Mouse (Mus musculus) myocyte (in vitro differentiated cells): ENCODE measurements around the gene Rimbp3. TPM values are rescaled to one million over a fixed set of nuclear protein-coding genes. Genes with fewer than 3 reads are reported as not detected.

Experiments used
- H3K27me3 ChIP-seq: one replicate; pipeline ENCODE4 v1.6.1; 2011; ENCODE audit not compliant: control insufficient read depth, insufficient read depth, insufficient read length
- H3K36me3 ChIP-seq: one replicate; pipeline ENCODE4 v1.6.1; 2011; ENCODE audit not compliant: control insufficient read depth, insufficient read depth
- H3K4me2 ChIP-seq: one replicate; pipeline ENCODE4 v1.6.1; 2011; ENCODE audit warnings: low read depth, control low read depth
- H3K4me3 ChIP-seq: one replicate; pipeline ENCODE4 v1.5.1; 2011; ENCODE audit warnings: mild to moderate bottlenecking, control low read depth, moderate library complexity
- H3K79me2 ChIP-seq: one replicate; pipeline ENCODE4 v1.6.1; 2011; ENCODE audit not compliant: control insufficient read depth, insufficient read depth
- H3ac ChIP-seq: one replicate; pipeline ENCODE4 v1.6.1; 2011; ENCODE audit not compliant: control insufficient read depth, insufficient read length
- CEBPB ChIP-seq: IDR thresholded peaks from 2 replicates; pipeline ENCODE4 v1.6.1; 2011; ENCODE audit warnings: mild to moderate bottlenecking, moderate library complexity; ENCODE audit not compliant: poor library complexity, insufficient read depth, severe bottlenecking
- E2F4 ChIP-seq: IDR thresholded peaks from one replicate; pipeline ENCODE4 v1.6.1; 2011; ENCODE audit warnings: mild to moderate bottlenecking, control low read depth, moderate library complexity; ENCODE audit not compliant: insufficient read depth
- MAX ChIP-seq: IDR thresholded peaks from one replicate; pipeline ENCODE4 v1.6.1; 2011; ENCODE audit warnings: low read depth, mild to moderate bottlenecking, control low read depth
- MYOD1 ChIP-seq, 3 experiments: IDR thresholded peaks; one replicate each; pipeline ENCODE4 v1.6.1; 2011; ENCODE audit warnings: control low read depth in 2 of 3, low read depth in 2 of 3, mild to moderate bottlenecking in 2 of 3, moderate library complexity in 1 of 3; ENCODE audit not compliant: insufficient read length in 2 of 3, control insufficient read depth in 1 of 3
- MYOG ChIP-seq, 3 experiments: IDR thresholded peaks; one replicate each; pipeline ENCODE4 v1.6.1; 2011; ENCODE audit warnings: control low read depth in 2 of 3, low read depth in 2 of 3, mild to moderate bottlenecking in 2 of 3; ENCODE audit not compliant: insufficient read length in 2 of 3, control insufficient read depth in 1 of 3, insufficient read depth in 1 of 3
- POLR2A ChIP-seq: IDR thresholded peaks from one replicate; pipeline ENCODE4 v1.6.1; 2011; ENCODE audit warnings: low read depth, mild to moderate bottlenecking, control low read depth, moderate library complexity; ENCODE audit not compliant: insufficient read length
- POLR2AphosphoS2 ChIP-seq: IDR thresholded peaks from one replicate; pipeline ENCODE4 v1.6.1; 2011; ENCODE audit warnings: low read depth, control low read depth; ENCODE audit not compliant: insufficient read length
- REST ChIP-seq: IDR thresholded peaks from one replicate; pipeline ENCODE4 v1.6.1; 2011; ENCODE audit warnings: mild to moderate bottlenecking, control low read depth, moderate library complexity; ENCODE audit not compliant: insufficient read depth, insufficient read length
- SRF ChIP-seq: IDR thresholded peaks from one replicate; pipeline ENCODE4 v1.6.1; 2011; ENCODE audit warnings: low read depth; ENCODE audit not compliant: control insufficient read depth, insufficient read length
- TCF12 ChIP-seq: IDR thresholded peaks from one replicate; pipeline ENCODE4 v1.6.1; 2011; ENCODE audit warnings: mild to moderate bottlenecking, control low read depth; ENCODE audit not compliant: poor library complexity, insufficient read depth, severe bottlenecking
- TCF3 ChIP-seq: IDR thresholded peaks from one replicate; pipeline ENCODE4 v1.6.1; 2011; ENCODE audit warnings: low read depth, control low read depth; ENCODE audit not compliant: insufficient read length
- USF1 ChIP-seq: IDR thresholded peaks from one replicate; pipeline ENCODE4 v1.6.1; 2011; ENCODE audit warnings: low read depth, mild to moderate bottlenecking, control low read depth, moderate library complexity
- polyA plus RNA-seq: library from polyadenylated mRNA; unstranded; fragments of >200 nt; fragmentation: generic; extraction: Trizol; gene quantifications from one replicate; pipeline ENCODE4 v1.2.1, GENCODE M21; 2012; ENCODE audit warnings: missing spikeins

Rimbp3 gene
- polyA plus RNA-seq, 1 experiment: 0.07 TPM

GRCm38 (mm10) chr16:17232794-17233701, 24.6 kb downstream of the Rimbp3 start, which contains the start of gene Hic2:
Gene Hic2 (plus strand): TSS chr16:17233572.
- H3K36me3 ChIP-seq: no peaks in the 10 kb centered on the region
- peaks cover 11% of the 10 kb centered on the region for H3K79me2 ChIP-seq
- H3K4me2 ChIP-seq: peak within 1 kb of the TSS; percentile 96
- H3ac ChIP-seq: peak within 1 kb of the TSS; percentile 26
- peak within 1 kb of the TSS; percentile 47 for H3K4me3 ChIP-seq
- peak; percentile 86 for TF ChIP-seq POLR2A
- TF ChIP-seq POLR2AphosphoS2: peak; percentile 40
- TF ChIP-seq MYOG (IDR thresholded peaks at IDR 0.05; ENCODE audit: control insufficient read depth in 1 of 3, insufficient read depth in 1 of 3, insufficient read length in 2 of 3, low read depth in 2 of 3): peak in 1 of 3 experiments; percentile 10
- TF ChIP-seq MYOD1 (IDR thresholded peaks at IDR 0.05; ENCODE audit: control insufficient read depth in 1 of 3, insufficient read length in 2 of 3, low read depth in 2 of 3): no peak
- no peaks in the 10 kb centered on the region for H3K27me3 ChIP-seq

DNA sequence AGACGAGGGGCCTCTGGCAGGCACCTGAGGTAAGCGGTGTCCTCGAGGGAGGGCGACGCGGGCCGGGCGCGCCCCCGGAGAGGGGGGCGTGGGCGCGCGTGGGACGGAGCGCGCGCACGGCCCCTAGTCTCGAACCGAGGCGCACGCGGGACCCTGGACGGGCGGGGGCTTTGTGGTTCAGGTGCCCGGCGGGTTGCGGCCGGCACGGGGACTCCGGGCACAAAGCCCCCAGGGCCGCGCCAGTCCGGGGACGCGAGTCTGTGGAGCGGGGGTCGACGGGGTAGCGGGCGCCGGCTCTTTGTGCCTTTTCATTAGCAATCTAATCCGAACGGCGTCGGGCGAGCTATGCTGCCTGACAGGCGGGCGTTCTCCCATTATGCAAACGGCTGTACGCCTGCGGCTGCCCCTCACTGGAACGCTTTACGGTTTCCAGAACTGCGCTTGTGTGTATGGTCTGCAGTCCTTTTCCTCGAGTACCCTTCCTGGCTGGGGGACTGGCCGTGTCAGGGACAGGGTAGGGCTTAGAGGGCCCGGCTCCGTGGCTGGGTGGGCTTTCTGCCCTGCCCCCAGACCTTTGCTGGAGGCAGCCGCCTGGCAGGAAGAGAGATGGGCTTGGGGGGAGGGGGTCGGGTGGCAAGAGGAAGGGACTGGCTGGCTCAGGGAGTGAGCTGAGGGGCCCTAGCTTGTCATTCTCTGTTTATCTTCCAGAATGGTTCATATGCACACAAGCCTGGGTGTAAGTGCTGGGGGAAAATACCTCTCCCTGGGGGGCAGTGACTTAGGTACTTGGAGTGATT, 25.5 kb downstream of the Rimbp3 start:
- Histone ChIP-seq H3K4me2 (peak overlapping the region; percentile 96), H3K36me3 (no peaks in the 10 kb centered on the region), H3K4me3 (peak overlapping the region; percentile 47), H3K27me3 (no peaks in the 10 kb centered on the region), H3ac (peak overlapping the region; percentile 26), H3K79me2 (peaks cover 14% of the 10 kb centered on the region)
- TF ChIP-seq MYOG (IDR thresholded peaks at IDR 0.05; ENCODE audit: control insufficient read depth in 1 of 3, insufficient read depth in 1 of 3, insufficient read length in 2 of 3, low read depth in 2 of 3): no peak
- no peak for TF ChIP-seq TCF3
- no peak for TF ChIP-seq MYOD1 (IDR thresholded peaks at IDR 0.05; ENCODE audit: control insufficient read depth in 1 of 3, insufficient read length in 2 of 3, low read depth in 2 of 3)
- no peak for TF ChIP-seq MAX
- no peak for TF ChIP-seq POLR2A
- TF ChIP-seq E2F4: no peak
- TF ChIP-seq TCF12: no peak
- no peak for TF ChIP-seq REST
- TF ChIP-seq SRF: no peak
- no peak for TF ChIP-seq CEBPB
- no peak for TF ChIP-seq USF1
- TF ChIP-seq POLR2AphosphoS2: no peak

- Histone ChIP-seq H3K36me3 (no peaks in the 10 kb centered on the region), H3K4me2 (peak overlapping the region; percentile 96), H3K4me3 (peak overlapping the region; percentile 47), H3K79me2 (peaks cover 20% of the 10 kb centered on the region), H3ac (peak overlapping the region; percentile 26), H3K27me3 (no peaks in the 10 kb centered on the region)
- no peak for TF ChIP-seq MYOG (IDR thresholded peaks at IDR 0.05; ENCODE audit: control insufficient read depth in 1 of 3, insufficient read depth in 1 of 3, insufficient read length in 2 of 3, low read depth in 2 of 3)
- no peak for TF ChIP-seq USF1
- TF ChIP-seq SRF: no peak
- TF ChIP-seq MYOD1 (IDR thresholded peaks at IDR 0.05; ENCODE audit: control insufficient read depth in 1 of 3, insufficient read length in 2 of 3, low read depth in 2 of 3): no peak
- TF ChIP-seq CEBPB: no peak
- no peak for TF ChIP-seq TCF3
- TF ChIP-seq POLR2A: no peak
- TF ChIP-seq MAX: no peak
- TF ChIP-seq E2F4: no peak
- TF ChIP-seq POLR2AphosphoS2: no peak
- no peak for TF ChIP-seq TCF12
- TF ChIP-seq REST: no peak
These were observed 26.1 kb downstream of the Rimbp3 start for GRCm38 (mm10) chr16:17234499-17234895.

- peaks cover 23% of the 10 kb centered on the region for H3K79me2 ChIP-seq
- peak overlapping the region; percentile 47 for H3K4me3 ChIP-seq
- peak overlapping the region; percentile 96 for H3K4me2 ChIP-seq
- TF ChIP-seq MYOD1 (IDR thresholded peaks at IDR 0.05; ENCODE audit: control insufficient read depth in 1 of 3, insufficient read length in 2 of 3, low read depth in 2 of 3) (no peak), MAX (no peak)
- no peaks in the 10 kb centered on the region for H3K36me3 ChIP-seq
- H3ac ChIP-seq: no peak overlapping the region
- no peaks in the 10 kb centered on the region for H3K27me3 ChIP-seq
These were observed 26.7 kb downstream of the Rimbp3 start for GRCm38 (mm10) chr16:17234916-17235665.
